Mouse (Mus musculus) lung, postnatal 14 days (tissue): ENCODE measurements at regions not wholly inside any gene's neighbourhood (a gene's known extent, or its start where the extent isn't known, plus 50 kb on each side); places are given as distances from the start of the nearest gene placed in this dataset.
A peak's percentile ranks its signal among the peaks of the same experiment; 100 is the strongest.
"Not testable (repeated sequence)": the region's sequence is repeated elsewhere in the genome, so short reads cannot be mapped to it uniquely, and the experiment has no call there.

Experiments used
- DNase-seq: peaks from one replicate; pipeline ENCODE4 v3.0.0; 2021

DNA sequence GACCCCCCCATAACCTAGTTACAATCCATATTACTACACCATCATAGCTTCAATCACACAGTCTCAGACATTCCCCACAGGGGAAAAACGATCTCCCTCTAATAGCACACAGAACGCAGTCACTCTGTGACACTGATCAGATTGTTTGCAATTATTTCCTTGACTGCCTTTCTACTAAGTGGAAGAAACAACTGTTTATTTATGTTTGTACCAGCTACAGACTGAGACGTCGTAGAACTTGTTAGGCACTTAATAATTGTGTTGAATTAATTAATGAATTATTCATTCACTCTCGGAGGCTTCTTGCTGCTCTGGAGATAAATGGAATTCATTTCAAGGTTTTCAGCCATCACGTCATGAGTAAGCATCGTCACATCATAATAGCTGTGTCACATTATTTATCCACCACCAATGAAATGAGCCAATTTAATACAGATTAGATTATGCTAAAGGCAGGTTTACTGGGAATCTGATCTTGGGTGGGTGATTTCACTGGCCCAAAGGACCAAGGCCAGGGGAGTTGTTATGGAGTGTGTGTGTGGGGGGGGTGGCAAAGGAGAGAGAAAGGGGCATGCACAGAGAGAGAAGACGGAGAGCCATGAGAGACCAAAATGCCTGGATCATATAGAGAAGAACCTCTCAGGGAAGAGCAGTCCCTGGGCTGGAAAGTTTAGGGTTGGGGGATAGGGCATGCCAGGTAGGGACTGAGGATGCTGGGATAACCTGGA, 355.7 kb upstream of the Zwint start:
- no peak for DNase-seq

DNA sequence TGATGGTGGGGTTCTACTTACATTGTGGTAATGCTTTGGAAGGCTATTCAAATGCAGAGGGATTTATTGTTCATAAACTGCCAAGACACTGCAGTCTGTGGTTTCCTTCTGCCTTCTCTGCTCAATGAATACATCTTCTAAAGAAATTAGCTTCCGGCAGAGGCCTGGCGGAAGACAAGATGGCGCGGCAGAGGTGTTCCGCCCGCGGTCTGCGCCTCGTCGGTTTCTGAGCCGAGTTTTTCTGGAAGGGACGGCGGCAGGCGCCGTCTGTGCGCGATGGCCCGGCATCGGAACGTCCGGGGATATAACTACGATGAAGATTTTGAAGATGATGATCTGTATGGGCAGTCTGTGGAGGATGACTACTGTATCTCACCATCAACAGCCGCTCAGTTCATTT, 345.6 kb upstream of the Zwint start:
- DNase-seq, result not testable (repeated sequence)

DNA sequence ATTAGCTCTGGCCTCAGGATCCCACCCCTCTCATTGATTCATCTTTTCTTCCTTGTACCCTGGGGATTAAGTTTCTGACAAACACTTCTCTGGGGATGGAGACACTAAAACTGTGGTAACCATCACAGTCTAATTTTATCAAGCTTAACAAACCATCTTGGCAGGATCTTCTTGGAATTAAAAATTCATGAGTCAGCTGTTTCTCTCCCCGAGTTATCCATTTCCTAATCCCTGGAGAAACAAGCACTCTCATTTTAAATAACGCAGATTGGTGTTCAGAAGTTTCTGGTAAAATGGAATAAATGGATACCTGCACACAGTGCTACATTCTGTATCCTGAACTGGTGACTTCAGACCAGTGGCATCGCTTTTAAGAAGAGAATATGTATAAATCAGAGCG, 336.3 kb upstream of the Zwint start:
- no peak for DNase-seq

DNA sequence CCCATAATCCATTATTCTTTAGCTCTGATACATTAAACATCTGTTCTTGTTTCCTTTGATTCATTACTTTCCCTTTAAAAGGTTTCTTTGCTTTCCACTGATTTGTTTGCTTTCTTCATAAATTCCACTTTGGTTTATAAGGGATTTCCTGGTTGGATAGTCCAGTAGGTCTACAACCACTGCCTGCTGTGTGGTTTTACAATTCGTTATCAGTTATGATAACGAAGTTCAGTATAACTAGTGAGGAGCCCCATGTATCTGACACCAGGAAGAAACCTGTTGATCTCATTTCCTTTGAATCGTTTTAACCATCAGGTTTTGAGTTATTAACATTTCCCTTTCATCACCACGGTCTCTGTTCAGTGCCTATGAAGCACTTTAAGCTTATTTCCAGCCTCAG, 334.3 kb upstream of the Zwint start:
- no peak for DNase-seq

DNA sequence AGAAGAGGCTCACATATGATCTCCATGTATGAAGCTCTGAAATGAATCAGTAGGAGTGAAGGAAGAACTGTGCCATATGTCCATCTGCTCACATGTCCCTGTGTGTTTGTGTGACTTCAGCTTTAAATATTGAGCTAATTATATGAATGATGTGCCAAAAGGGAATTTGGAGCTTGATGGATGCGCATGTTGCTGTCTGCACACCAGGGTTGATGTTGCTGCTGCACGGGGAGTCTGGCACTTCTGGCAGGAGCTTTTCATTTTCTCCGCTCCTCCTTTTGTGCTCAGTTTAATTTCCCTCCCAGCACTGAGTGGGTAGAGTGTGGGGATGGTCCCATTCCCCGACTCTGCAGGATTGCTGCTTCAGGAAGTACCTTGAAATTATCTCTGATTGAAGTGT, 328.0 kb upstream of the Zwint start:
- no peak for DNase-seq

DNA sequence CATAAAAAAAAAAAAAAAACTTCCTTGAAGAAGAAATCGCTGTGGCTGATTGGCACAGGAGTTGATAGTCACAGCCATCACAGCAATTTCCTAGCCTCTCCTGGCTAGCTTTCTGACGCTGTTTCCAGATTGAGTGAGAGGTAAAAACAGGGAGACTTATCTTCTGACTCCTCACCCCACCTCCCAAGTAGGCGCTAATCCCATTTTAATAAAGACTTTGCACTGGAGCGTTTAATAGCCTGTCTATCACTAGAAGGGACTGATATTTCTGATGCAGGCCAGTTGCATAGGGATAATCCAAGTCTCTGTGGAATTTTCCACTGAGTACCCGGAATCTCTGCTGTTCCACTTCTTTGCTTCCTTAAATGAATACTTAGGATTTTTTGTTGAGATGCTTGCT, 307.4 kb upstream of the Zwint start:
- no peak for DNase-seq

DNA sequence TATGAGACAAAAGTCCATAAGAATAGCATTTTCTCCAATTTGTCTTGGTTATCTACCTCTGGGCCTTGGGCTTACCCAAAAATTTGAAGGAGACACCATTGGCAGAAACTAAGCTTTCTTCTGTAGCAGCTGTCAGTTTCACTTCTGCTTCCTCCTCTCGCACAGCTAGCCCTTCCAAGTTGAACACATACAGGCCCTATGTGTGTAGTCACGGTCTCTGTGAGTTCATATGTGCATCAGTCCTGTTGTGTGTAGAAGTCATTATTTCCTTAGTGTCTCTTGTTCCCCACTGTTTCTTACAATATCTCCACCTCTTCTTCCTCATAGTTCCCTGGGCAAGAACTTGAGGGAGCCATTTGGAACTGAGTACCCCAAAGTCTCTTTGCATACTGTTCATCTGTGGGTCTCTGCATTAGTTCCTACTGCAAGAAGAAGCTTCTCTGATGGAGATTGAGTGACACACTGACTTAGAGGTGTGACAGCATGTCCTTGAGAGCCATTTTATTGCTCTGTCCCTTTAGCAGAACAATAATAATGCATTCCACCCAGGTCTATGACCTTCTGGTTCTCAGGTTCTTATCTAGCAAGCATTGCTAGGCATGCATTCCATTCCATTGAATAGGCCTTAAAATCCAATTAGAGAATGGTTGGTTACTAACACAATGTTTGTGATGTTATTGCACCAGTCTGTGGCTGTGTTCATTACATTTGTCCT, 306.5 kb upstream of the Zwint start:
- DNase-seq, result no peak

DNA sequence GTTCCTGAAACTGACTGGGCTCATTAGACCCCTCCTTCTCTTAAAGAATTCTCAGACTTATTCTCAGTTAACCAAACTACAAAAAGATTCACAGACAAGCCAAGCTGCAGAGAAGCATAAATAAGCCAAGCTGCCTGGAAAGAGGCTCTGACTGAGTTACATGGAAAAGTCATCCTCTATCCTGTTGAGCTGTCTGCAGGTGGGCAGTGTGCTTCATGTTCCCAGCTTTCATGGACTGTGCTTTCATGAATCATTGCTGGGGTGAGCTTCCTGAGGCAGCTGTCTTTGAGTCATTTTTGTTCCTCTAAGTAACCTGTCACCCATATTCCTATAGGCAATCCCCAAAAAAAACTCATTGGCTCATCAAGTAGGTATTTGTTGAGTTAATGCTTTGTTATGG, 301.8 kb upstream of the Zwint start:
- DNase-seq, result no peak

DNA sequence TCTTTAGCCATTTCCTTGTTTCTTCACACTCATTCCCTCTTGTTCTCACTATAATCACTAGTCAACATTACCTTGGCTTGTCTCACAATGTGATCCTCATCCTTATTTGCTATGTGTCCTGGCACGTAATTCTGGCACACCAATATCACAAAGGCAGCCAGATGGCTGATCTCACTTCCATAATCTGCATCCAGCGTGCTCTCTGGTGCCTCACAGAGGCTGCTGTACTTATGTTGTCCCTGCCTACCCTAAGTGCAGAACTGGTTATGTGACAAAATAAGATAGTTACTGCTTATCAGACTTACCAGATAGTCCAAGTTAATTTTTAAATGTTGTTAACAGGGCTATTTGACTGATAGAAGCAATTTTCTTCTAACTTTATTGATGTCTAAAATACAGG, 301.1 kb upstream of the Zwint start:
- DNase-seq, result no peak

DNA sequence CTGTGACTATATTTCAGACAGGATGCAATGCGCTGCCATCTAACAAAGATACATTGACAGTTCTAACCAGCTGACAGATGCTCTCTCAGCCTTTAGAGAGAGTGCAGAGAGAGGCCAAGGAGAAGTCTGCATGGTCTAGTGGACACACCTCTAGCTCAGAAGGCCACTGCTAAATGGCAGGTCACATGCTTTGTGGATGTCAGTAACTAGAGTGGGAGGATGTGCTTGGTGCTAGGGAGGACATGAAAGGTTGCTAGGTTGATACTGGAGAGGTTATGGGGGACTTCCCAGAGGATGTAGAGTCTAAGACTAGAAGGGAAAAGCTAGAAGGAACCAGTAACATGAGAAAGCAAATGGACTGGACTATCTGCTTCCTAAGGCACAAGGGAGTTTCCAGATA, 271.3 kb upstream of the Zwint start:
- no peak for DNase-seq

DNA sequence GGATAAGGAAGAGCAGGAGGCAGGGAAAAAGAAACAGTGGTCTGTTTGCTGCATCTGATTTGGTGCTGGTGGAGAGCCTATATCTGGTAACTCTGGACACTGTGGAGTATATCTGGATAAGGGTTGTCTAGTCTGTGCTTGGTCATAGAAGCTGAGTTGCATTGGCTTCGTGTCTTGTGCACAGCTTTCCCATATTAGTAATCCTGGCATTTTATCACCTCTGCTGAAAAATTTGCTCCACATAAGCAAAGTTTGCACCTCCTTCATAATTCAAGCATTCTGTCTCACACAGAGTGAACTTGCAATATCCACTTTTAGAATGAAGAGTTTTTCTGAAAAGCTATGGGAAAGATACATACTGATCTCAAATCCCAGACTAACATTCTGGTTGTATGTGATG, 269.8 kb upstream of the Zwint start:
- no peak for DNase-seq

DNA sequence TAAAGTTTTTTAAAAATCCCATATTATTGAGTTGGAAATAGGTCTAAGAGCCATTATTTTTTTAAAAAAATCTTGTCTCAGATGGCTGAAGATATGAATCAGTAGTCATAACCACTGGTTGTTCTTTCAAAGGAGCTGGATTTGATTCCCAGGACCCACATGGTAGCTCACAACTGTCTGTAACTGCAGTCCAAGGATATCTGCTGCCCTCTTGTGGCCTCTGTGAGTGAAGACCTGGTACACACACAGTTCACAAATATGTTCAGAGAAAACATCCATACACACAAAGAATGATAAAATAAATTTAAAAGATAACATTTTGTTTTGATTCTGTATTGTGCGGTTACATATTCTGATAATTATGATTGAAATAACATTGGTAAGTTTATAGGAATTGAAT, 263.2 kb upstream of the Zwint start:
- peak; percentile 7 for DNase-seq

DNA sequence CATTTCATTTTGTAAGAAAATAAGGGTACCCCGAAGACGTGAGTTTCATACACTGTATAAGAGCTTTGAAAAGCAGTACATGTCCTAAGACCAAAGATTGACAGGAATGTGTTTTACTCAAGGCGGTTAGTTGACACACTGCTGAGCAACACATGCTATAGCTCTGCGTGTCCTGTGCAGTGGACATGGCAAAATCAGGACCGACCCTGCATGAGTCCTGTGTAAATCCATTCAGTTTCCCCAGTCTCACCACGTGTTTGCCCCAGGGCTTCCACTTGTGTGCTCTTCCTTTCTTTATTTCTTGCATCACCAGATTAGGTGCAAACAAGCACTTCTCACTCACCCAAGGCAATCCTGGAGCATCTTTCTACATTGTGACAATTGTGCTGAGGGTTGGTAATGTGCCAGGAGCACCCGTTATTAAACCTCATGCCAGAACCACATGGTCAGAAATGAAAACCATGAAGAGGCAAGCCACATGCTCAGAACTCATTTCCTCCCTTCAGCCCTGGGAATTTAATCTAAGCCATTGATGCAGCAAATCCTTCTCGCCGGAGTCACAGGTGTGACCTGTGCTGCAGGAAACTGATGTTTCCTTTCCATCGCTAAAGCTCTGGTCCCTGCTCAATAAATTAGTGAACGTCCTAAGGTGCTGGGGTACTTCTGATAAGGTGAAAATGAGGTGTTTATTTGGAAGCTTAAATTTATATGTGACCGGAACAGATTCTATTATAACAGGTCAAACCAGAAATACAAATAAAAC, 261.2 kb upstream of the Zwint start:
- no peak for DNase-seq

DNA sequence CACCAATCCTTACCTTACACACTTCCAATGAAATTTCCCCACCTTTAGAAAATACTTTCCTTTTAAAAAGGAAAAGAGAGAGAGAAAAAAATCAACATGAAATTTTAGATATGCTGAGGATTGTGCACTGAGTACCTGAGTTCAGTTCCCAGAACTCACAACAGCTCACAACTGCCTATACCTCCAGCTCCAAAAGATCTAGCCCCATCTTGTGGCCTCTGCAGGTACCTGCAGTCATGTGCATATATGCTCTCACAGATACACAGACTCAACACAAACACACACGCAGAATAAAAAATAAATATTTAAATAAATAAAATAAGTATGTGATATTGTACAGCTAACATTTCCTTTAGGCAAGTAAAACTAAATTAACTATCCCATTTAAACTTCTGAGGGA, 260.3 kb upstream of the Zwint start:
- DNase-seq, result no peak

DNA sequence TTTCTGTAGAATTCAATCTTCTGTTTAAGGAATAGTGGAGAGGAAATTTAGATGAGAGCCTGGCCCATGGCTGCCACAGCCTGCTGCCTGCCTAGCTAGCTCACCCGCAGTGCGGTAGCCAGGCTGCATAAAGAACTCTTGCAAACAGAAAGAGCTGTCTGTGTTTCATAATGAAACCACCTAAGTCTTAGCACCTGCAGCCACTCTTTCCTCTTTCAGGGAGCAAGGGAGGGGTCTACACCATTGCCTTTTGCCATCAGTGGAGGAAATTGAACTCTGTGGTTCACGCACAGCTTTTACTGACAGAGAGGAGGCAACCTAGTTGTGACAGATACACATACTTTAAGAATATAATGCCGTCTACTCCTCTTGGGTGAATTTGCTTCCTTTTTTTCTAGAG, 251.4 kb upstream of the Zwint start:
- no peak for DNase-seq

DNA sequence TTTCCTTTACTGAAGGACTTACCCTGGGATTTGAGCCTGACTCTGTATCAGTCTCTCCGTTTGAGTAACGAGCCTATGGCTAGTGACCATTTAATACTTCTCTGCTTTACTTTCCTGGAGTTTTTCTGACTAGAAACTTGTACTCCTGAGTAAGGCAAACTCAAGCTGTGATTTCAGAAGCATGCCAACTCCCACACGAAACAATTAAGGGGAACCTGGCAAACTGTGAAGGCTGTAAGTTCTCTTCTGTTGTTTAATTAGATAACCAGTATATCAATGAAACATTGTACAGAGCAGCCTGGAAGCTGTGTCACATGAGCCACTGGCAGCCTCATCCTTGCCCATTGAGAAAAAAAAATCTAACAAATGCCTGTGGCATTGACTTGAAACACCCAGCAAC, 244.3 kb upstream of the Zwint start:
- DNase-seq, result no peak

DNA sequence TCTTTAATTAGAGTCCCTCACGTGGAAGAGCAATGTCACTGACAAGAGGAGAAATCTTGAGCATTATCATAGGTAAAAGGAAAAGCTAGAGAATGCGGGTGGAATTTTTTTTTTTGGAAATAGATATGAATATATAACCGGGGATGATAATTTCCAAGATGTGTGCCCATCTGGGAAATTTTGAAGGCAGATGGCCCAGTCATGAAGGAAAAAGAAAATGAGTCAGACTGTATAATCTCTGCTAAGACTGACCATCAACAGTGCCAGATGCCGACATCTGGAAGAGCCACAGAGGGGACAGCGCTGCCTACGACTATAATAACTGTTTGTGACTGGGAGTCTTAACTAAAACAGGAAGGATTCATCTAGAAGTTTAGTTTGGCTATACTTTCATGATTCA, 243.0 kb upstream of the Zwint start:
- no peak for DNase-seq

DNA sequence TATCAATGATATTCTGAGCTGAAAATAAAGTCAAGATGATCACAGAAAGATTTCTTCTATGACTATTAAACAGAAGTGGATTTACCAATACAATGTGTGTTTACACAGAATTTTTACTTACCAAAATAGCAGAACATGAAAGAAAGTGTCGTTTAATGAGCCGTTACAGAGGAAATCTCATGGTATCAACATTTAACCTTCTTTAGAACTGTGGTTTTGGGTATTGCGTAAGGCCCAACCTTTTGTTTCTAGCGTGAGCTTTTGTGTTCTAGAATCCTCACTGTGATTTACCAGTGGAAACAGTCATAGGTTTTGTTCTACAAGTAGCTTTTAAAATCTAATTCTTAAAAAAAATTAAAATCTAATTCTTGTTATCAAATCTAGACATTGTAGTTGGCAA, 200.0 kb upstream of the Zwint start:
- DNase-seq, result no peak

DNA sequence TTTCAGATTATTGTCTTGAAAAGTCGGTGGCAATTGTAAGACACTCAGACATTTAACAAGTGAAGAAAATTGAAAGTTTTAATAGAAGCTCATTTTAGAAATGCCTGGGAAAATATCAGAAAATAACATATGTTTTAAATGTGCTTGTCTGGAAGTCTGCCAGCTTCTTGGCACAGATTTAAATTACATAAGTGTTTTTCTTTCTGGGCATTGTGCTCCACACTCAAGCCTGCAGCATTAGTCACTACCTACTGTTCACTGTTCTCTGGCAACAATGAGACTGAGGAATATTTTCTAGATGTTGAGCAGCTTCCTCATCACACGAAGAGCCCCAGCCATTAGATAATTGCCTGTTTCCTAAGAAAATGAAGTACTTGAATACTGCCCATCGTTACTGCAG, 170.3 kb upstream of the Zwint start:
- DNase-seq, result no peak

DNA sequence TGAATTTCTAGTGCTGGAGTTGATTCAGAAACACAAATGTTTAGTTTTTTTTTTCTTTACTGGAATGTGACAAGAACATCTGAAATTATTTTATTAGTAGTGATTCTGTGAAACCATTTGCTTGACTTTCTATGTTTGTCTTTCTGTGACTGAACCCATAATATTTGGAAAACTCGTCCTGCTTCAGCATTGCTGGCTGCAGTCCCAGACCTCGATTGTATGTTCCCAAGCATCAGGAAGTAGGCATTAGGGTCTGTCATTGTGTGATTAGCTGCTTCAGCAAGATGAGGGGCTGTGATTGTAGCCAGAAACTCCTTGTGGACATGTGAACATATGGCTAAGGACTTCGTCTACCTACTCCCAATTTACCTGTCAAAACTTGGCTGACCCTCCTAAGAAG, 122.2 kb upstream of the Zwint start:
- peak; percentile 34 for DNase-seq

DNA sequence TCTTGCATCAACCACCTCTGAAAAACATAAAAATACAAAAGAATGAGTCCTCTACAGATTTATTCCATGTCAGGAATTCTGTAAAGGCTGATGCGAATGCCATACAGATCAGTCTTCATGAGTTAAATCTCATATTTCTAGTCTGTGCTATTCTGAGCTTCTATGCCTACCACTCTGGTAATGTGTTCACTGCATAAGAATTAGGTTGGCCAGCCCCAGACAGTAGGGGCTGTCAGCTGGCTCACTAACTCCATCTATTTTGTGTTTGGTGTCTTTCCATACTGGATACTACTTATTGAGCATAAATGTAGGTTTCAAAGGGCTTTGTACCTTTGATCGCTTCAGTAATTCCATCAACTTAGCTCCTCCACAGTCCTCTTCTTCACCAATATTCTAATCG, 121.2 kb upstream of the Zwint start:
- no peak for DNase-seq

DNA sequence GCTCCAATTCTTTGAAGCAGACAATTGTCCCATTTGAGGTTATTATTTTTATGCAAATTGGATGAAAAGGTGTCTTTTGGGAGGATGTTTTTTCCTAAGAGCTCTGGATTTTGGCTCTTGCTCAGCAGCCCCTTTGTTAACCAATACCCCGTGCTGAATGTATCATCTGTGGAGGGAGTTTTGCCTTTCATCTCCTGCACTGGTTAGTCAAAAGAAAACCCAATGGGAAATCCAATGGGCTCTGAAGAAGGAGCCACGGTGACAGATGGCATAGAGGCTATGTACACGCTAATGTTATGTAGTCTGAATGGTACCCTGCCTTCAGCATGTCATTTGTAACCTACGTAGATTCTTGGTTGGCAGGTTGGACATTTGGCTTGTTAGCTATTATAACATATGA, 120.8 kb upstream of the Zwint start:
- DNase-seq, result no peak

DNA sequence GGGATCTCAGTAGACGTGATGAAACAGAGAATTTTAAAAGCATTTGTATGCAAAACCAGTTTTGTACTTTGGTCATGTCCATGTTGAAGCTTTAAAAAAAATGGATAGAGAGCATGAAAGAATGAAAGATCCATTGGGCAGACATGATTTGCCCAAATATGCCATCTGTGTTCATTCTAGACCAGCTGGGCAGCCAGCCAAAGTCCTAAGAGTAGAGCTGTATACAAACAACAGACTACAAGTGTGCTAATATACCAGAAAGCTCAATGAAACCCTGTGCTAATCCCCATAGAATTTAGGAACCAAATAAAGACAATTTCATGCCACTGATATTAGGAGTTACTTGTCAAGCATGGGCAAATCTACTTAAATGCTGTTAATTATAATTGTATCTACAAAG, 105.1 kb upstream of the Zwint start:
- no peak for DNase-seq

DNA sequence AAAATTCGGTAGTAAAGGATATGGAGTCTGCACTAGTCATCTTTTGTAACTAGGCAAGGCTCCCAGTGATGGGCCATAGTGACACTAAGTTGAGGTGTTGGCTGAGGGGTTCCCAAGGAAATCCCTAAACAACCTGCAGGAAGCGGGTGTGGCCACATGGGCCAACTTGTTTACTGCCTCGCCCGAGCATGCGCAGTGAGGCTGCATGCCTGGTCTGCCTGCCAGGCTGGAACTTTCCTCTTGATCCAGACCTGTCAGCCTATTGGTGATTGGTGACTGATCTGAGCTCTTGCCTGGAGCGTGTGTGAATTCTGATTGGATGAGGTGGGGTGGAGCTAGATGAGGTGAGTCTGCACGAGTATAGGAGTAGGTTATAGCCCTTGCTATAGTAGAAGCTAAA, 103.1 kb upstream of the Zwint start:
- peak; percentile 9 for DNase-seq
